Mouse (Mus musculus): ENCODE data around the gene Sox6. TPM values are rescaled to one million over a fixed set of nuclear protein-coding genes. Genes with fewer than 3 reads are reported as not detected.

Gene Sox6
- total and polyA plus RNA-seq, 3 experiments: 0.09 to 1.3 (median 0.90) TPM

- no peak overlapping the region for H3K4me3 ChIP-seq (replicated peaks in 1 of 3; ENCODE audit: low read depth in 2 of 3, low read length in 2 of 3, poor library complexity in 1 of 3)
- H3K4me1 ChIP-seq (ENCODE audit: control insufficient read depth in 1 of 2, insufficient read depth in 2 of 2): no peaks in the 10 kb centered on the region; a peak in 1 of 4 replicates
- no peak overlapping the region for H3K27ac ChIP-seq (ENCODE audit: insufficient read depth, low read depth)
- no peaks in the 10 kb centered on the region for H3K9me3 ChIP-seq (replicated peaks; ENCODE audit: low read length)
- TF ChIP-seq TCF12 (IDR thresholded peaks at IDR 0.05; ENCODE audit: low read depth, low read length) (no peak), JUN (IDR thresholded peaks at IDR 0.05; ENCODE audit: insufficient read depth, low read depth, low read length) (no peak), CHD2 (IDR thresholded peaks at IDR 0.05; ENCODE audit: low read length) (no peak), CHD1 (IDR thresholded peaks at IDR 0.05; ENCODE audit: low read depth, low read length) (no peak), SMC3 (IDR thresholded peaks at IDR 0.05; ENCODE audit: low read depth, low read length) (no peak), ETS1 (conservative IDR thresholded peaks at IDR 0.05; ENCODE audit: low read depth, low read length) (no peak), HCFC1 (IDR thresholded peaks at IDR 0.05; ENCODE audit: low read depth, low read length) (no peak), USF2 (conservative IDR thresholded peaks at IDR 0.05; ENCODE audit: low read depth, low read length) (no peak), RCOR1 (conservative IDR thresholded peaks at IDR 0.05; ENCODE audit: low read depth, low read length) (no peak), MEF2A (IDR thresholded peaks at IDR 0.05; ENCODE audit: borderline replicate concordance, low read depth, low read length) (no peak)
- no peaks in the 10 kb centered on the region for H3K79me2 ChIP-seq (replicated peaks; ENCODE audit: control insufficient read depth, extremely low read depth, insufficient read depth, poor library complexity, severe bottlenecking)
- H3K9ac ChIP-seq (ENCODE audit: insufficient read depth, low read depth): no peak overlapping the region
- no peak overlapping the region for H3K4me2 ChIP-seq (ENCODE audit: insufficient read depth, low read depth, poor library complexity, severe bottlenecking)
- in situ Hi-C loops (cut with MboI; ENCODE audit: low pct_ligation_motif_present, low pct_unique_long_range_greater_than_20kb, low sequenced_read_pairs) (no loop called here), dilution Hi-C loops (cut with MboI; ENCODE audit: extremely low pct_ligation_motif_present, extremely low pct_unique_long_range_greater_than_20kb, low sequenced_read_pairs) (no loop called here)
- H3K36me3 ChIP-seq (replicated peaks in 1 of 2; ENCODE audit: control insufficient read depth in 1 of 2, insufficient read depth in 1 of 2, low read length in 1 of 2): no peaks in the 10 kb centered on the region
- DNase-seq (ENCODE audit: extremely low read depth): no peak
- H3K27me3 ChIP-seq (replicated peaks): no peaks in the 10 kb centered on the region
Measured at GRCm38 (mm10) chr7:115952235-115952634, 86.4 kb downstream of the Sox6 start.

DNA sequence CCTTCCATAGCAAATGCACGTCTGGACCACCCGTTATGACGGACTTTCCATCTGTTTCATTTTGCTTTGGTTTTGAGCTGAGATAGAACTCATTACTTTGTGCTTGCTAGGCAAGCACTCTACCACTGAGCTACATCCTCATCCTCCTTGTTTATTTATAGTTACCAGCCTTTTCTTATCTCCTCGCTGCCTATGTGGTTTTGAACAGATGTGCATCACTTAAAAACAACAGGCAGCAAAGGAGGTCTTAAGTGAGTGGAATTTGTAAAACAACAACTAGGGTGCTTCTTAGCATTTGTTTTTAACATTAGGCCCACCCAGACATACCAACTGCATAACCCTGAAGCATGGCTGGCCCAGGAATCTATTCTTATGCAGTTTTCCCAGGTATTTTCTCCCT, 86.9 kb downstream of the Sox6 start:
- Histone ChIP-seq H3K9ac (ENCODE audit: insufficient read depth, low read depth) (no peak overlapping the region), H3K79me2 (replicated peaks; ENCODE audit: control insufficient read depth, extremely low read depth, insufficient read depth, poor library complexity, severe bottlenecking) (no peaks in the 10 kb centered on the region), H3K27ac (ENCODE audit: insufficient read depth, low read depth) (no peak overlapping the region), H3K4me2 (ENCODE audit: insufficient read depth, low read depth, poor library complexity, severe bottlenecking) (no peak overlapping the region), H3K27me3 (replicated peaks) (no peaks in the 10 kb centered on the region), H3K36me3 (replicated peaks in 1 of 2; ENCODE audit: control insufficient read depth in 1 of 2, insufficient read depth in 1 of 2, low read length in 1 of 2) (no peaks in the 10 kb centered on the region), H3K9me3 (replicated peaks; ENCODE audit: low read length) (no peaks in the 10 kb centered on the region), H3K4me1 (ENCODE audit: control insufficient read depth in 1 of 2, insufficient read depth in 2 of 2) (no peaks in the 10 kb centered on the region; a peak in 1 of 4 replicates), H3K4me3 (replicated peaks in 1 of 3; ENCODE audit: low read depth in 2 of 3, low read length in 2 of 3, poor library complexity in 1 of 3) (no peak overlapping the region)
- in situ Hi-C loops (cut with MboI; ENCODE audit: low pct_ligation_motif_present, low pct_unique_long_range_greater_than_20kb, low sequenced_read_pairs) (no loop called here), dilution Hi-C loops (cut with MboI; ENCODE audit: extremely low pct_ligation_motif_present, extremely low pct_unique_long_range_greater_than_20kb, low sequenced_read_pairs) (no loop called here)
- TF ChIP-seq ZNF384 (IDR thresholded peaks at IDR 0.05; ENCODE audit: low read depth, low read length) (no peak), MAZ (IDR thresholded peaks at IDR 0.05; ENCODE audit: low read depth, low read length) (no peak), POLR2AphosphoS2 (IDR thresholded peaks at IDR 0.05; ENCODE audit: low read depth, low read length) (no peak), RAD21 (IDR thresholded peaks at IDR 0.05; ENCODE audit: low read depth, low read length) (no peak), JUND (conservative IDR thresholded peaks at IDR 0.05; ENCODE audit: low read depth, low read length) (no peak), CTCF (conservative IDR thresholded peaks at IDR 0.05 in 1 of 2, IDR thresholded peaks at IDR 0.05 in 1 of 2; ENCODE audit: low read depth in 2 of 2, low read length in 2 of 2) (no peak), ZC3H11A (IDR thresholded peaks at IDR 0.05; ENCODE audit: low read depth, low read length) (no peak), USF1 (IDR thresholded peaks at IDR 0.05; ENCODE audit: low read depth, low read length) (no peak), HCFC1 (IDR thresholded peaks at IDR 0.05; ENCODE audit: low read depth, low read length) (no peak)
- no peak for DNase-seq (ENCODE audit: extremely low read depth)
